Comparison of ENCODE assay signal across 23 mouse cellular contexts in genomic region chr4:150155731-150156130, GRCm38 (mm10). TPM values are rescaled to one million over a fixed set of nuclear protein-coding genes. Genes with fewer than 3 reads are reported as not detected.
DNase-seq lines count a peak whose midpoint lies in the region.
"Had no signal": no experiment of that assay in that cellular context is flagged by ENCODE, and none has a peak within 500 bp of the region (broad histone marks: within the 10 kb centered on the region; RNA-seq: fewer than 3 reads in every experiment).

No protein-coding gene starts in this region.

- peaks cover 13% of the 10 kb centered on the region for H3K9me3 ChIP-seq in megakaryocyte, embryonic 14.5 days
- H3K9me3 ChIP-seq: embryonic facial prominence, embryonic 12.5 days; forebrain, embryonic 15.5 days; heart, embryonic 13.5 days; hindbrain, embryonic 15.5 days had no signal

- H3K36me3 ChIP-seq in megakaryocyte, embryonic 14.5 days (replicated peaks; ENCODE audit: low read length), result no peaks in the 10 kb centered on the region
- H3K36me3 ChIP-seq: embryonic facial prominence, embryonic 12.5 days; forebrain, embryonic 15.5 days; heart, embryonic 13.5 days; hindbrain, embryonic 15.5 days had no signal

- peaks cover 52% of the 10 kb centered on the region for H3K27me3 ChIP-seq in megakaryocyte, embryonic 14.5 days (replicated peaks)
- H3K27me3 ChIP-seq: CH12.LX; embryonic facial prominence, embryonic 12.5 days; forebrain, embryonic 15.5 days; hindbrain, embryonic 15.5 days had no signal

- peaks cover 11% of the 10 kb centered on the region for H3K4me1 ChIP-seq in megakaryocyte, embryonic 14.5 days
- H3K4me1 ChIP-seq: embryonic facial prominence, embryonic 12.5 days; forebrain, embryonic 15.5 days; hindbrain, embryonic 15.5 days had no signal

- H3K4me3 ChIP-seq in megakaryocyte, embryonic 14.5 days (replicated peaks), result peak overlapping the region; percentile 42
- H3K4me3 ChIP-seq: embryonic facial prominence, embryonic 12.5 days; forebrain, embryonic 15.5 days; heart, embryonic 13.5 days; hindbrain, embryonic 15.5 days had no signal

- peak; percentile 29 for DNase-seq in thymus, postnatal 0 days (ENCODE audit: low spot score)
- no peak for DNase-seq in thymus, postnatal 14 days
- peak; percentile 93 for DNase-seq in ZHBTc4 (ENCODE audit: low read depth, low spot score)
- DNase-seq in cerebellum, postnatal 10 days, result no peak
- no peak for DNase-seq in frontal cortex, postnatal 14 days (ENCODE audit: low spot score in 2 of 2)
- no peak for DNase-seq in left cerebral cortex, adult 8-10 months (ENCODE audit: low spot score in 2 of 2)
- DNase-seq: adrenal gland, adult 2 months; adrenal gland, postnatal 25 days; cerebellum, adult 18-20 months; cerebellum, adult 9-11 months; gastrocnemius, postnatal 14 days; heart, adult 11 months; heart, postnatal 36 days had no signal

RNA-seq across cellular contexts. Expression of gene Slc2a7, which starts 7.0 kb away (rescaled TPM):
- not detected in 2 replicates for polyA plus RNA-seq in thymus, postnatal 0 days (2015; fragmentation: Nextera tagmentation; extraction: Ambion mirVana)
- polyA plus RNA-seq in megakaryocyte, embryonic 14.5 days (2012; ENCODE audit: insufficient read depth, low replicate concordance), result not detected in 2 replicates
- total RNA-seq in left cerebral cortex, adult 8-10 months (2022), result not detected
- total RNA-seq: adrenal gland, adult 2 months; adrenal gland, postnatal 25 days; gastrocnemius, postnatal 14 days; heart, postnatal 36 days had no signal
- polyA plus RNA-seq: adrenal gland, adult 2 months; embryonic facial prominence, embryonic 12.5 days; forebrain, embryonic 11.5 days; forebrain, embryonic 15.5 days; heart, embryonic 13.5 days; heart, postnatal 0 days; hindbrain, embryonic 11.5 days; hindbrain, embryonic 15.5 days; inflammation-experienced regulatory T-cells, adult 6 months had no signal

RNA-seq across cellular contexts. Expression of gene Slc2a5, which starts 36.6 kb away (rescaled TPM):
- polyA plus RNA-seq in thymus, postnatal 0 days (2015; fragmentation: Nextera tagmentation; extraction: Ambion mirVana), result 0.17 and 0.22 TPM in 2 replicates
- 0.15 TPM in 1 of 2 replicates, not detected in the other for polyA plus RNA-seq in megakaryocyte, embryonic 14.5 days (2012; ENCODE audit: insufficient read depth, low replicate concordance)
- 10 to 100 TPM in 1 of 4 experiments, 1 to 10 TPM in 3; 5.5 to 10.1 (median 8.7) TPM for total RNA-seq in left cerebral cortex, adult 8-10 months (2022)
- polyA plus RNA-seq: inflammation-experienced regulatory T-cells, adult 6 months had no signal

RNA-seq across cellular contexts. Expression of gene Car6, which starts 45.4 kb away (rescaled TPM):
- 0.30 and 0.93 TPM in 2 replicates for polyA plus RNA-seq in thymus, postnatal 0 days (2015; fragmentation: Nextera tagmentation; extraction: Ambion mirVana)
- polyA plus RNA-seq in megakaryocyte, embryonic 14.5 days (2012; ENCODE audit: insufficient read depth, low replicate concordance), result not detected in 2 replicates
- total RNA-seq in left cerebral cortex, adult 8-10 months (2022), result not detected
- total RNA-seq: CH12.LX; heart, postnatal 36 days had no signal
- polyA plus RNA-seq: adrenal gland, adult 2 months; forebrain, embryonic 11.5 days; forebrain, embryonic 15.5 days; heart, embryonic 13.5 days; heart, postnatal 0 days; hindbrain, embryonic 11.5 days; hindbrain, embryonic 15.5 days; inflammation-experienced regulatory T-cells, adult 6 months had no signal

Comparison
In these comparisons a context has a peak if more than half of its experiments do, and no peak if none do; other contexts are left out.
1. DNase-seq: peak in thymus, postnatal 0 days (single experiment) and ZHBTc4 (single experiment); none in thymus, postnatal 14 days (single experiment), cerebellum, postnatal 10 days (0 of 2), frontal cortex, postnatal 14 days (0 of 2) and left cerebral cortex, adult 8-10 months (0 of 2).